Mouse (Mus musculus): ENCODE measurements around the gene Kpna6. TPM values are rescaled to one million over a fixed set of nuclear protein-coding genes. Genes with fewer than 3 reads are reported as not detected.
A peak's percentile ranks its signal among the peaks of the same experiment; 100 is the strongest.

The Kpna6 gene
- total and polyA plus RNA-seq, 3 experiments: 21.0 to 57.9 (median 23.1) TPM

- TF ChIP-seq CTCF (IDR thresholded peaks at IDR 0.05; ENCODE audit: low read depth, low read length) (no peak), POLR2AphosphoS5 (IDR thresholded peaks at IDR 0.05; ENCODE audit: insufficient replicate concordance, low read depth, low read length) (no peak), GATA1 (IDR thresholded peaks at IDR 0.05; ENCODE audit: borderline replicate concordance, low read length) (no peak), GATA2 (IDR thresholded peaks at IDR 0.05; ENCODE audit: borderline replicate concordance, low read depth, low read length) (no peak)
- Histone ChIP-seq H3K9me3 (replicated peaks) (no peaks in the 10 kb centered on the region), H3K4me1 (ENCODE audit: insufficient read depth, low read depth, low read length) (peaks cover 73% of the 10 kb centered on the region), H3K4me3 (ENCODE audit: low read depth, low read length) (no peak overlapping the region), H3K27me3 (ENCODE audit: insufficient read depth, low read length) (no peaks in the 10 kb centered on the region), H3K36me3 (replicated peaks) (peaks cover 72% of the 10 kb centered on the region)
- no peak for ATAC-seq (ENCODE audit: extremely low read depth, insufficient number of reproducible peaks, low FRiP score, poor library complexity, severe bottlenecking)
- DNase-seq (ENCODE audit: low spot score): no peak
These were observed 50.3 kb downstream of the Kpna6 start for GRCm38 (mm10) chr4:129622120-129622802.

DNA sequence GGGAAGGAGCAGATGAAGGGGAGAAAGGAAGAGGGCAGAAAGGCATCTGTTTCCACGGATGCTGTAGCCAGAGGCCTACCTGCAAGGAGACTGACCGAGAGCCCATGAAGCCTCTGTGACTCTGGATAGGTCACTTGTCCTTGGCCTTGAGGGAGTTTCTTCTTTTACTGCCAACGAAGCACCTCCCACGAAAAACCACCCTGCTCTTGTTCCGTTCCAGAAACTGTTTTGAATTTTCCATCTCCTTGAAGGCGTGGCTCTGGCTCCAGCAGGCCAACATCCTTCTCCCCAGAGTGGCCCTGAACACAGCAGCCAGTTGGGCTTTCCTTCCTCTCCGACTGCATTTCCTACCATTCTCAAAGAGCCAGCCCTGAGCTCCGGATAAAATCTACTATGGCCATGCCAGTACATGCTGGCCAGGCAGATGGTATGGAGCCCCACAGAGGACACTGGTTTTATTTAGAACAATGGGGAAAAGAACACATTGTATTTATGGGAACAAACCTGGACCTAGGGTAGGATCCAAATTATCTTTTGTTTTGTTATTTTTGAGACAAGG, 51.2 kb downstream of the Kpna6 start:
- TF ChIP-seq GATA1 (IDR thresholded peaks at IDR 0.05; ENCODE audit: borderline replicate concordance, low read length) (no peak), POLR2AphosphoS5 (IDR thresholded peaks at IDR 0.05; ENCODE audit: insufficient replicate concordance, low read depth, low read length) (no peak)
- ATAC-seq (ENCODE audit: extremely low read depth, insufficient number of reproducible peaks, low FRiP score, poor library complexity, severe bottlenecking): no peak

DNA sequence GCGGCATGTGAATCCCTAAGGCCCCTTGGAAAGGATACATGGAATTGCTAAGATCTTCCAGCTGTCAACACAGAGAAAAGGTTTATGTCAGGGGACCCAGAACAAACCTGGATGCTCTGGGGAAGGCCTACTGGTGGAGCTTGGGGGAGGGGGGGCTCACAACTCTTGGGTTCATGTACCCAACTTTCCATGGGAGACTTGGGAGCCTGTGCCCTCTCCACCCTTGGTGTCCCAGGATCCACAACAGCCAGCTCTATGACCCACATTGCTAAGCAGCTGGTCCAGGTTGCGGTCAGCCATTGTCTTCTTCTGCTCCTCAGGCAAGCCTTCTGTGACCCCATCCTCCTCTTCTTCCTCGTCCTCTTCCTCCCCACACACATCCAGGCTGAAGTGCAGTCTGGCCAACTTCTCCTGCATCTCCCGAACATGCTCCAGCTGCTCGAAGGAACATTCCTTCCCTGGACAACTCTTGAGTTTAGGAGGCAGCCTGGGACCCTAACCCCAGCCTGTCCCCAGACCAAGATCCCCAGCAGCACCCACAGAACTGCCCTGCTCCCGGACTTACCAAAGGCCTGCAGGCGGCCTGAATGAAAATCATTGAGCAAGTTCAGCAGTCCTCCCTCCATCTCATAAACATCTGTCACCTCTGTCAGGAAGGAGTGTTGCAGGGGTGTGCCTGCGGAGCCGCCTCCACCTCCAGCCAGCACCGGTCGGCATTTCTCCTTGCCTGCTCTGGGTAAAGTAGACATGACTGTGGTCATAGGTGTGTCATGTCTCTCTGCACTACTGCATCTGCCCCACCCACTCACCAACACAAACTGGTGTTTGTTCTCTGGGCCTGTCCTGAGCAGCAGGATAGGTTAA, 51.9 kb downstream of the Kpna6 start:
- TF ChIP-seq TAL1 (conservative IDR thresholded peaks at IDR 0.05; ENCODE audit: low read depth, low read length): no peak
- no peak for TF ChIP-seq GATA2 (IDR thresholded peaks at IDR 0.05; ENCODE audit: borderline replicate concordance, low read depth, low read length)
- no peak for TF ChIP-seq GATA1 (IDR thresholded peaks at IDR 0.05; ENCODE audit: borderline replicate concordance, low read length)
- no peak for TF ChIP-seq CTCF (IDR thresholded peaks at IDR 0.05; ENCODE audit: low read depth, low read length)
- no peak for TF ChIP-seq POLR2AphosphoS5 (IDR thresholded peaks at IDR 0.05; ENCODE audit: insufficient replicate concordance, low read depth, low read length)
- H3K4me1 ChIP-seq (ENCODE audit: insufficient read depth, low read depth, low read length): peaks cover 70% of the 10 kb centered on the region
- H3K36me3 ChIP-seq (replicated peaks): peaks cover 72% of the 10 kb centered on the region
- DNase-seq (ENCODE audit: low spot score) (no peak), ATAC-seq (ENCODE audit: extremely low read depth, insufficient number of reproducible peaks, low FRiP score, poor library complexity, severe bottlenecking) (no peak)
- no peaks in the 10 kb centered on the region for H3K27me3 ChIP-seq (ENCODE audit: insufficient read depth, low read length)
- no peak overlapping the region for H3K4me3 ChIP-seq (ENCODE audit: low read depth, low read length)
- H3K9me3 ChIP-seq (replicated peaks): no peaks in the 10 kb centered on the region

More for the DNA sequence above, 51.2 kb downstream of the Kpna6 start:
- Histone ChIP-seq H3K36me3 (replicated peaks) (peaks cover 72% of the 10 kb centered on the region), H3K9me3 (replicated peaks) (no peaks in the 10 kb centered on the region), H3K4me3 (ENCODE audit: low read depth, low read length) (no peak overlapping the region), H3K27me3 (ENCODE audit: insufficient read depth, low read length) (no peaks in the 10 kb centered on the region), H3K4me1 (ENCODE audit: insufficient read depth, low read depth, low read length) (peaks cover 71% of the 10 kb centered on the region)
- no peak for DNase-seq (ENCODE audit: low spot score)

GRCm38 (mm10) chr4:129618786-129619691, 53.5 kb downstream of the Kpna6 start, which contains the start of gene Iqcc:
Gene Iqcc (minus strand): TSS chr4:129619099.
- ATAC-seq (ENCODE audit: extremely low read depth, insufficient number of reproducible peaks, low FRiP score, poor library complexity, severe bottlenecking) (peak; percentile 84), DNase-seq (ENCODE audit: low spot score) (peak; percentile 91)
- H3K9me3 ChIP-seq (replicated peaks): no peaks in the 10 kb centered on the region
- H3K36me3 ChIP-seq (replicated peaks): peaks cover 65% of the 10 kb centered on the region
- TF ChIP-seq CTCF (IDR thresholded peaks at IDR 0.05; ENCODE audit: low read depth, low read length) (no peak), GATA1 (IDR thresholded peaks at IDR 0.05; ENCODE audit: borderline replicate concordance, low read length) (no peak)
- peak within 1 kb of the TSS; percentile 84 for H3K4me3 ChIP-seq (ENCODE audit: low read depth, low read length)
- H3K27me3 ChIP-seq (ENCODE audit: insufficient read depth, low read length): no peaks in the 10 kb centered on the region
- H3K4me1 ChIP-seq (ENCODE audit: insufficient read depth, low read depth, low read length): peaks cover 55% of the 10 kb centered on the region

DNA sequence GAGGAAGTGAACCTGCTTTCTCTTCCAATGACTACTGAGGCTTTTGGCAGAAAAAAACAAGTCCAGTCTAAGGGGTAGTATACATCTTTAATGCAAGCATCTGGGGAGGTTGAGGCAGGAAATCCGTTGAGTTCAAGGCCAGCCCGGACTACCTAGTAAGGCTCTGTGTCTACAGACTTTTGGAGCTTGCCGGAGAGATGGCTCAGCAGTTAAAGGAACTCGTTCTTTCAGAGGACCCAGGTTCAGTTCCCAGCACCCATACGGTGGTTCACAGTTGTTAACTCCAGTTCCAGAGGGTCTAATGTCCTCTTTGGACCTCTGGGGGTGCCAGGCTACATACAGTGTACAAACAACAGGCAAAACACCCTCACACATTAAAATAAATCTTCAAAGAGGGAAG, 54.5 kb downstream of the Kpna6 start:
- Histone ChIP-seq H3K4me3 (ENCODE audit: low read depth, low read length) (peak overlapping the region; percentile 84), H3K27me3 (ENCODE audit: insufficient read depth, low read length) (no peaks in the 10 kb centered on the region), H3K36me3 (replicated peaks) (peaks cover 66% of the 10 kb centered on the region), H3K9me3 (replicated peaks) (no peaks in the 10 kb centered on the region), H3K4me1 (ENCODE audit: insufficient read depth, low read depth, low read length) (peaks cover 47% of the 10 kb centered on the region)
- TF ChIP-seq TAL1 (conservative IDR thresholded peaks at IDR 0.05; ENCODE audit: low read depth, low read length): no peak
- TF ChIP-seq GATA2 (IDR thresholded peaks at IDR 0.05; ENCODE audit: borderline replicate concordance, low read depth, low read length): no peak
- no peak for TF ChIP-seq CTCF (IDR thresholded peaks at IDR 0.05; ENCODE audit: low read depth, low read length)
- no peak for TF ChIP-seq POLR2AphosphoS5 (IDR thresholded peaks at IDR 0.05; ENCODE audit: insufficient replicate concordance, low read depth, low read length)
- no peak for TF ChIP-seq GATA1 (IDR thresholded peaks at IDR 0.05; ENCODE audit: borderline replicate concordance, low read length)
- DNase-seq (ENCODE audit: low spot score) (no peak), ATAC-seq (ENCODE audit: extremely low read depth, insufficient number of reproducible peaks, low FRiP score, poor library complexity, severe bottlenecking) (no peak)

All from G1E (cell line).